Mouse (Mus musculus) thymus, adult 2 months (tissue): ENCODE measurements around the gene P3h1.

Source experiments
- CTCF ChIP-seq: fragments of 200-500 bp; IDR thresholded peaks from 2 replicates; pipeline ENCODE4 v1.5.1; 2012; ENCODE audit warnings: mild to moderate bottlenecking, control low read depth, low read length, moderate library complexity, borderline replicate concordance; ENCODE audit not compliant: control insufficient read depth, poor library complexity, insufficient read depth; ENCODE audit errors: extremely low read depth
- POLR2A ChIP-seq: fragments of 200-500 bp; IDR thresholded peaks from 2 replicates; pipeline ENCODE4 v1.6.1; 2012; ENCODE audit warnings: mild to moderate bottlenecking, low read length, control low read depth, moderate library complexity; ENCODE audit not compliant: control insufficient read depth, poor library complexity, insufficient read depth; ENCODE audit errors: extremely low read depth

GRCm38 (mm10) chr4:119224534-119224933 is 8.2 kb upstream of the P3h1 start:
- no peak for TF ChIP-seq CTCF
- TF ChIP-seq POLR2A: no peak
